Mouse (Mus musculus) lung, adult 2 months (tissue): Measurements from ENCODE around the gene Trim17.

Experiments
- CTCF ChIP-seq: fragments of 200-500 bp; IDR thresholded peaks from 2 replicates; pipeline ENCODE4 v1.5.1; 2011; ENCODE audit warnings: mild to moderate bottlenecking, low read length, control low read depth; ENCODE audit not compliant: insufficient read depth
- POLR2A ChIP-seq: fragments of 200-500 bp; IDR thresholded peaks from 2 replicates; pipeline ENCODE4 v1.6.1; 2011; ENCODE audit warnings: low read depth, mild to moderate bottlenecking, control low read depth, low read length, borderline replicate concordance; ENCODE audit errors: extremely low read depth

GRCm38 (mm10) chr11:58999830-59000229 lies 45.3 kb downstream of the Trim17 start:
- TF ChIP-seq POLR2A (no peak), CTCF (no peak)
